Mouse (Mus musculus): ENCODE results near the gene B430306N03Rik. TPM values are rescaled to one million over a fixed set of nuclear protein-coding genes. Genes with fewer than 3 reads are reported as not detected.

B430306N03Rik gene
- polyA plus RNA-seq, 1 experiment from 2014 or later = 0.03 TPM

GRCm38 (mm10) chr17:48362966-48363365 is 47.0 kb downstream of the B430306N03Rik start:
- H3K36me3 ChIP-seq (ENCODE audit: control insufficient read depth, insufficient read depth, low read length) = no peaks in the 10 kb centered on the region
- H3K9me3 ChIP-seq (ENCODE audit: control insufficient read depth, low read length) = no peaks in the 10 kb centered on the region
- no peaks in the 10 kb centered on the region for H3K4me1 ChIP-seq (ENCODE audit: control insufficient read depth, insufficient read depth, low read length)
- no peaks in the 10 kb centered on the region for H3K27me3 ChIP-seq (ENCODE audit: control insufficient read depth, insufficient read depth, low read length)
- no peak overlapping the region for H3K9ac ChIP-seq (ENCODE audit: low read length)
- no peak overlapping the region for H3K4me2 ChIP-seq
- no peak for ATAC-seq (ENCODE audit: low FRiP score)
- no peak overlapping the region for H3K4me3 ChIP-seq (ENCODE audit: low read depth, low read length)
- WGBS = 94% methylated on average over 8 of the region's 8 CpGs
- H3K27ac ChIP-seq (ENCODE audit: low read depth, low read length) = no peak overlapping the region
- DNase-seq (ENCODE audit: low spot score, missing footprints) = no peak

- no peak overlapping the region for H3K4me2 ChIP-seq
- DNase-seq (ENCODE audit: low spot score, missing footprints) (no peak), ATAC-seq (ENCODE audit: low FRiP score) (no peak)
- 81% methylated on average over 6 of the region's 6 CpGs for WGBS
- no peaks in the 10 kb centered on the region for H3K36me3 ChIP-seq (ENCODE audit: control insufficient read depth, insufficient read depth, low read length)
- H3K27ac ChIP-seq (ENCODE audit: low read depth, low read length) = no peak overlapping the region
- H3K4me1 ChIP-seq (ENCODE audit: control insufficient read depth, insufficient read depth, low read length) = no peaks in the 10 kb centered on the region
- no peak overlapping the region for H3K9ac ChIP-seq (ENCODE audit: low read length)
- H3K4me3 ChIP-seq (ENCODE audit: low read depth, low read length) = no peak overlapping the region
- no peaks in the 10 kb centered on the region for H3K27me3 ChIP-seq (ENCODE audit: control insufficient read depth, insufficient read depth, low read length)
- no peaks in the 10 kb centered on the region for H3K9me3 ChIP-seq (ENCODE audit: control insufficient read depth, low read length)
These were observed 47.6 kb downstream of the B430306N03Rik start for GRCm38 (mm10) chr17:48363421-48363965.

- no peak overlapping the region for H3K27ac ChIP-seq (ENCODE audit: low read depth, low read length)
- DNase-seq (ENCODE audit: low spot score, missing footprints) (no peak), ATAC-seq (ENCODE audit: low FRiP score) (no peak)
- no peaks in the 10 kb centered on the region for H3K9me3 ChIP-seq (ENCODE audit: control insufficient read depth, low read length)
- H3K4me1 ChIP-seq (ENCODE audit: control insufficient read depth, insufficient read depth, low read length) = no peaks in the 10 kb centered on the region
- WGBS = 74% methylated on average over 9 of the region's 9 CpGs
- no peak overlapping the region for H3K9ac ChIP-seq (ENCODE audit: low read length)
- no peaks in the 10 kb centered on the region for H3K36me3 ChIP-seq (ENCODE audit: control insufficient read depth, insufficient read depth, low read length)
- H3K4me2 ChIP-seq = no peak overlapping the region
- no peak overlapping the region for H3K4me3 ChIP-seq (ENCODE audit: low read depth, low read length)
- no peaks in the 10 kb centered on the region for H3K27me3 ChIP-seq (ENCODE audit: control insufficient read depth, insufficient read depth, low read length)
These were observed 49.7 kb downstream of the B430306N03Rik start for GRCm38 (mm10) chr17:48365511-48366155.

GRCm38 (mm10) chr17:48366806-48367205 is 50.9 kb downstream of the B430306N03Rik start:
- ATAC-seq (ENCODE audit: low FRiP score) = no peak
- no peaks in the 10 kb centered on the region for H3K4me1 ChIP-seq (ENCODE audit: control insufficient read depth, insufficient read depth, low read length)
- DNase-seq (ENCODE audit: low spot score, missing footprints) = no peak
- WGBS = 89% methylated on average over 5 of the region's 5 CpGs
- no peak overlapping the region for H3K9ac ChIP-seq (ENCODE audit: low read length)
- no peaks in the 10 kb centered on the region for H3K36me3 ChIP-seq (ENCODE audit: control insufficient read depth, insufficient read depth, low read length)
- H3K9me3 ChIP-seq (ENCODE audit: control insufficient read depth, low read length) = no peaks in the 10 kb centered on the region
- no peaks in the 10 kb centered on the region for H3K27me3 ChIP-seq (ENCODE audit: control insufficient read depth, insufficient read depth, low read length)
- no peak overlapping the region for H3K4me2 ChIP-seq
- no peak overlapping the region for H3K27ac ChIP-seq (ENCODE audit: low read depth, low read length)
- no peak overlapping the region for H3K4me3 ChIP-seq (ENCODE audit: low read depth, low read length)

GRCm38 (mm10) chr17:48371621-48372020 is 55.7 kb downstream of the B430306N03Rik start:
- Histone ChIP-seq H3K27ac (ENCODE audit: low read depth, low read length) (no peak overlapping the region), H3K27me3 (ENCODE audit: control insufficient read depth, insufficient read depth, low read length) (no peaks in the 10 kb centered on the region), H3K9ac (ENCODE audit: low read length) (no peak overlapping the region), H3K9me3 (ENCODE audit: control insufficient read depth, low read length) (no peaks in the 10 kb centered on the region), H3K36me3 (ENCODE audit: control insufficient read depth, insufficient read depth, low read length) (no peaks in the 10 kb centered on the region), H3K4me3 (ENCODE audit: low read depth, low read length) (no peak overlapping the region), H3K4me1 (ENCODE audit: control insufficient read depth, insufficient read depth, low read length) (no peaks in the 10 kb centered on the region), H3K4me2 (no peak overlapping the region)
- DNase-seq (ENCODE audit: low spot score, missing footprints) = no peak
- no peak for ATAC-seq (ENCODE audit: low FRiP score)

GRCm38 (mm10) chr17:48372987-48373386 is 57.0 kb downstream of the B430306N03Rik start:
- Histone ChIP-seq H3K4me1 (ENCODE audit: control insufficient read depth, insufficient read depth, low read length) (no peaks in the 10 kb centered on the region), H3K27me3 (ENCODE audit: control insufficient read depth, insufficient read depth, low read length) (no peaks in the 10 kb centered on the region), H3K4me3 (ENCODE audit: low read depth, low read length) (no peak overlapping the region), H3K36me3 (ENCODE audit: control insufficient read depth, insufficient read depth, low read length) (no peaks in the 10 kb centered on the region), H3K9me3 (ENCODE audit: control insufficient read depth, low read length) (no peaks in the 10 kb centered on the region), H3K27ac (ENCODE audit: low read depth, low read length) (no peak overlapping the region), H3K9ac (ENCODE audit: low read length) (no peak overlapping the region), H3K4me2 (no peak overlapping the region)
- ATAC-seq (ENCODE audit: low FRiP score) (no peak), DNase-seq (ENCODE audit: low spot score, missing footprints) (no peak)
- WGBS = 85% methylated on average over 8 of the region's 8 CpGs

GRCm38 (mm10) chr17:48376102-48376501 is 60.2 kb downstream of the B430306N03Rik start:
- WGBS = 89% methylated on average over 1 of the region's 1 CpGs
- no peak overlapping the region for H3K9ac ChIP-seq (ENCODE audit: low read length)
- H3K9me3 ChIP-seq (ENCODE audit: control insufficient read depth, low read length) = no peaks in the 10 kb centered on the region
- no peaks in the 10 kb centered on the region for H3K4me1 ChIP-seq (ENCODE audit: control insufficient read depth, insufficient read depth, low read length)
- H3K4me2 ChIP-seq = no peak overlapping the region
- ATAC-seq (ENCODE audit: low FRiP score) = no peak
- H3K4me3 ChIP-seq (ENCODE audit: low read depth, low read length) = no peak overlapping the region
- DNase-seq (ENCODE audit: low spot score, missing footprints) = no peak
- no peak overlapping the region for H3K27ac ChIP-seq (ENCODE audit: low read depth, low read length)
- H3K36me3 ChIP-seq (ENCODE audit: control insufficient read depth, insufficient read depth, low read length) = no peaks in the 10 kb centered on the region
- no peaks in the 10 kb centered on the region for H3K27me3 ChIP-seq (ENCODE audit: control insufficient read depth, insufficient read depth, low read length)

Other genes with a start within 250 kb of the B430306N03Rik start
- not detected in 2 replicates for gene 1700067P10Rik, start 226.8 kb upstream of the B430306N03Rik start, polyA plus RNA-seq (2014; fragmentation: Nextera tagmentation; extraction: Ambion mirVana)
- not detected in 2 replicates for gene 9830107B12Rik, start 169.9 kb upstream of the B430306N03Rik start, polyA plus RNA-seq (2014; fragmentation: Nextera tagmentation; extraction: Ambion mirVana)
- not detected in 2 replicates for gene A530064D06Rik, start 148.9 kb upstream of the B430306N03Rik start, polyA plus RNA-seq (2014; fragmentation: Nextera tagmentation; extraction: Ambion mirVana)
- gene Trem1, start 83.4 kb upstream of the B430306N03Rik start, polyA plus RNA-seq (2014; fragmentation: Nextera tagmentation; extraction: Ambion mirVana) = 0.12 TPM in 1 of 2 replicates, not detected in the other
- not detected in 2 replicates for gene Trem3, start 68.4 kb upstream of the B430306N03Rik start, polyA plus RNA-seq (2014; fragmentation: Nextera tagmentation; extraction: Ambion mirVana)
- 0.18 and 0.33 TPM in 2 replicates for gene Treml4, start 51.8 kb upstream of the B430306N03Rik start, polyA plus RNA-seq (2014; fragmentation: Nextera tagmentation; extraction: Ambion mirVana)
- gene Treml2, start 16.6 kb upstream of the B430306N03Rik start, polyA plus RNA-seq (2014; fragmentation: Nextera tagmentation; extraction: Ambion mirVana) = 0.23 and 0.37 TPM in 2 replicates
- gene Trem2, start 30.3 kb downstream of the B430306N03Rik start, polyA plus RNA-seq (2014; fragmentation: Nextera tagmentation; extraction: Ambion mirVana) = 2.7 and 2.9 TPM in 2 replicates
- 2.0 and 2.9 TPM in 2 replicates for gene Treml1, start 43.8 kb downstream of the B430306N03Rik start, polyA plus RNA-seq (2014; fragmentation: Nextera tagmentation; extraction: Ambion mirVana)
- gene Nfya, start 93.8 kb downstream of the B430306N03Rik start, polyA plus RNA-seq (2014; fragmentation: Nextera tagmentation; extraction: Ambion mirVana) = 18.4 and 19.4 TPM in 2 replicates
- gene Oard1, start 93.9 kb downstream of the B430306N03Rik start, polyA plus RNA-seq (2014; fragmentation: Nextera tagmentation; extraction: Ambion mirVana) = 95.9 and 101 TPM in 2 replicates
- gene Apobec2, start 116.8 kb downstream of the B430306N03Rik start, polyA plus RNA-seq (2014; fragmentation: Nextera tagmentation; extraction: Ambion mirVana) = 1.0 and 1.3 TPM in 2 replicates
- 0.36 and 0.61 TPM in 2 replicates for gene Tspo2, start 135.4 kb downstream of the B430306N03Rik start, polyA plus RNA-seq (2014; fragmentation: Nextera tagmentation; extraction: Ambion mirVana)
- gene Unc5cl, start 138.8 kb downstream of the B430306N03Rik start, polyA plus RNA-seq (2014; fragmentation: Nextera tagmentation; extraction: Ambion mirVana) = 0.22 TPM in 1 of 2 replicates, not detected in the other

Data from midbrain, embryonic 11.5 days (tissue).